Mouse (Mus musculus) spleen, adult 2 months (tissue): Measurements from ENCODE around the gene Prkcb. TPM values are rescaled to one million over a fixed set of nuclear protein-coding genes. Genes with fewer than 3 reads are reported as not detected.

Experiments
- DNase-seq, 2 experiments: peaks; one replicate each; pipeline versions ENCODE4 v3.0.0 to v3.0.0-alpha.2; 2012 to 2021; ENCODE audit warnings: low spot score in 2 of 2, low read depth in 1 of 2
- H3K27ac ChIP-seq: fragments of 200-500 bp; 2 replicates; pipeline ENCODE4 v1.5.1; 2012; ENCODE audit warnings: low read length, inconsistent platforms; ENCODE audit not compliant: insufficient read depth
- H3K27me3 ChIP-seq: fragments of 200-500 bp; 2 replicates; pipeline ENCODE4 v1.6.1; 2012; ENCODE audit warnings: mild to moderate bottlenecking, moderate library complexity, low read length, inconsistent platforms; ENCODE audit not compliant: control insufficient read depth, insufficient read depth
- H3K36me3 ChIP-seq: fragments of 200-500 bp; 2 replicates; pipeline ENCODE4 v1.6.1; 2012; ENCODE audit warnings: mild to moderate bottlenecking, low read length, inconsistent platforms; ENCODE audit not compliant: control insufficient read depth, insufficient read depth
- H3K4me1 ChIP-seq: fragments of 200-500 bp; 2 replicates; pipeline ENCODE4 v1.6.1; 2011; ENCODE audit warnings: inconsistent platforms; ENCODE audit not compliant: control insufficient read depth, insufficient read depth, insufficient read length
- H3K4me3 ChIP-seq: fragments of 200-500 bp; 2 replicates; pipeline ENCODE4 v1.5.1; 2011; ENCODE audit warnings: mild to moderate bottlenecking, inconsistent platforms; ENCODE audit not compliant: insufficient read depth, insufficient read length; ENCODE audit errors: extremely low read depth
- CTCF ChIP-seq: fragments of 200-500 bp; IDR thresholded peaks from 2 replicates; pipeline ENCODE4 v1.5.1; 2011; ENCODE audit warnings: mild to moderate bottlenecking, inconsistent platforms; ENCODE audit not compliant: insufficient read depth, insufficient read length, insufficient replicate concordance; ENCODE audit errors: extremely low read depth
- POLR2A ChIP-seq: fragments of 200-500 bp; IDR thresholded peaks from 2 replicates; pipeline ENCODE4 v1.6.1; 2011; ENCODE audit warnings: low read depth, low read length, inconsistent platforms
- whole genome bisulfite sequencing: fragments of 180-500 bp; shearing (Covaris S2); methylation state at CpG from one replicate; pipeline ENCODE4 v1.1.7; 2018; 5-methylcytosine and 5-hydroxymethylcytosine counted together
- polyA plus RNA-seq: library from polyadenylated mRNA; depleted of rRNA; stranded (reverse); fragments of >200 nt; gene quantifications from 2 replicates; pipeline ENCODE4 v1.2.3, GENCODE M21; 2012

Gene Prkcb
- polyA plus RNA-seq, 1 experiment, result 106 TPM

DNA sequence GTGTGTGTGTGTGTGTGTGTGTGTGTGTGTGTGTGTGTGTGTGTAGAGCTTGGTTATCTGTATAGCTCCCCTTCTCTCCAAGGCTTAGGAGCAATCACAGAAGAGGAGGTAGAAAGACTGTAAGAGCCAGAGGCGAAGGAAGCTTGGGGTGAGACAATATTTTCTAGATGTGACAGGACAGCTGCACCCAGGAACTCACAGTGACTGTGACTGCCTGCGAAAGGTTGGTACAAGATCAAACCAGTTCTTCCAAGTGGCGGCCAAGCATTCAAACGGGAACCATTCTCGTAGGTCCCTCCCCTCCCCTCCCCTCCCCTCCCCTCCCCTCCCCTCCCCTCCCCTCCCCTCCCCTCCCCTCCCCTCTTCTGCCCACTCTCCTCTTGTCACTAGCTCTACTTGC lies 42.6 kb upstream of the Prkcb start:
- Histone ChIP-seq H3K4me3 (no peak overlapping the region), H3K27ac (no peak overlapping the region), H3K4me1 (peaks cover 12% of the 10 kb centered on the region; the same call in 1 of the 2 replicates), H3K36me3 (no peaks in the 10 kb centered on the region), H3K27me3 (no peaks in the 10 kb centered on the region)
- no peak for TF ChIP-seq CTCF
- TF ChIP-seq POLR2A, result no peak
- 33% methylated on average over 5 of the region's 5 CpGs for WGBS
- DNase-seq, result no peak

DNA sequence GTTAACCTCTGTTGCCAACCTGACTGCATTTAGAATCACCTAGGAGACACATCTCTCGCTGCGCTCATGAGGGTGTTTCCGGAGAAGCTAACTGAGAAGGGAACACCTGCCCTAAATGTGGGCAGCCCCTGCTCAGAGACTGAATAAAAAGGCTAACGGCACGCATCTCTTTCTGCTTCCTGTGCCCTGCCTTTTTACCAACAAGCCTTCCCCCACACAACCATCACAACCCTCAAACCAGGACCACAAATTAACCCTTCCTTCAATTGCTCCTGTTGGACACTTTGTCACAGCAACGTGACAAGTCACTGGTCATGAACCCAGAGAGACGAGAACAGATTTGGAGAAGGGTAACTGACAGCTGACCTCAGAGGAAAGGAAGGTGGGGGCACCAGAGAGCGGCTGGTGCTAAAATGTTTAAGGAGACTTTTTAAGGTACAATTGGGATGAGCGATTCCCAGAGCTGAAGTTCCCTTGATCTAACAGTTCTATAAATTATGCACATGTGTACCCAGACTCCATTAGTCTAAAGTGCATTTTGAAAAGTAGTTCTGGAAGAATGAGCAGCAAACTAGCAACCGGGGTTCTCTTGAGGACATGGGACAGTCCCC lies 41.2 kb upstream of the Prkcb start:
- peak in 1 of 2 experiments; percentile 47 for DNase-seq
- TF ChIP-seq POLR2A, result no peak
- TF ChIP-seq CTCF, result no peak
- Histone ChIP-seq H3K27me3 (no peaks in the 10 kb centered on the region), H3K4me1 (peaks cover 12% of the 10 kb centered on the region; the same call in 1 of the 2 replicates), H3K36me3 (no peaks in the 10 kb centered on the region), H3K4me3 (no peak overlapping the region), H3K27ac (peak overlapping the region; percentile 74)
- WGBS, result 31% methylated on average over 10 of the region's 10 CpGs

DNA sequence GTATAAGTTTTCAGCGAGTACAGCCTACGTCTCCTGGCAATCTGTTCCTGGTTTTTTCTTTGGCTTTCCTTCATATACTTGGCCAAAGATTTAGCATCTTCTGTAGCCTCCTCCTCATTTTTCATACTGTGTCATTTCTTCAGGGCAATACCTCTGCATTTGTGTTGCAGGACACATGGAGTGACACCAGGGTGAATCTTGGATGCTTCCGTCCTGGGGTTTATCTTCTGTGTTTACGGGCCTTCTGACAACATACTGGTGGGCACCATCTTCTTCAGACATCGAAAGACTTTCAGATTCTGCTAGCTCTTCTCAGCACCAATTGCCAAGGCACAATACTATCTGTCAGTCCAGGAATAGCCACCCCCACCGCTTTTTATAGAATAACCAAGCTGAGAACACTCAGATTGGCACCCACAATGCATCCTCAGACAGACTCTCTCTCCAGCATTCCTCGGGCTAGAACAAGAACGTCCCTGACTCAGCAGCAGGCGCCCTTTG lies 39.2 kb upstream of the Prkcb start:
- WGBS, result 92% methylated on average over 9 of the region's 9 CpGs
- H3K4me3 ChIP-seq, result no peak overlapping the region
- no peak for TF ChIP-seq CTCF
- no peak for TF ChIP-seq POLR2A

DNA sequence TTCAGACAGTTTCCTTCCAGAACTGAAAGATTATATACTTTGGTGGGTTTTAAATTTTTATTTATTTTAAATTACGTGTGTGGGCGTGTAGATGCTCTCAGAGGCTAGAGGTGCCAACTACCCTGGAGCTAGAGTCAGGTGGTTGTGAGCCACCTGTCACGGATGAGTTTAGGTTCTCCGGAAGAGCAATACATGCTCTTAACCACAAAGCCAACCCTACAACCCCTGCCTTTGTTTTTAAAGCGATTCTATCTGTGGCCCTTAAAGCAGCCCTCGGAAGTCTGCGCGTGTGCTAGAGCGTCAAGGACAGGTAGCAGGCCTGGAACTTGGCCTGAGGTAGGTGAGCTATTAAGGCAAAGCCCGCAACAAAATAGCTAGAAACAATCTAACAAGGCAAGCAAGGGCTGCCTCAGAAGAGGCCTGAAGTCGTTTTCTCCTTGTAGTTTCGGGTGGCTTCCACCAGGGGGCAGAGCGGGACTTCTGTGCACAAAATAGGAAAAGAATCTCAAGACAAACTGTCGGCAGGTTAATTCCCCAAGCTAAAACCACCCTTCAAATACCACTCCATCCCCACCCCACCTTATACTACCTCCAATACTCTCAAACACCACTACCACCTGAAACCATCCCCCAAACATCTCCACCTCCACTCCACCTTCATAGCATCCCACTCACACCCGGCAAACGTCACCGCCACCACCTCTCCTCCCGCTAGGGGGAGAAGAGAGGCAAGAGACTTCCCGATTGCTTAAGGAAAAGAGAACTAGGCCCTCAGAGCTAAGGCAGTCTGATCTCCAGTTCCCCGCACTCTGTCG lies 37.1 kb upstream of the Prkcb start:
- WGBS, result 14% methylated on average over 21 of the region's 21 CpGs

More for the DNA sequence above, 39.2 kb upstream of the Prkcb start:
- DNase-seq, result no peak
- no peaks in the 10 kb centered on the region for H3K27me3 ChIP-seq
- H3K27ac ChIP-seq, result no peak overlapping the region
- H3K36me3 ChIP-seq, result no peaks in the 10 kb centered on the region
- peaks cover 12% of the 10 kb centered on the region; the same call in 1 of the 2 replicates for H3K4me1 ChIP-seq

DNA sequence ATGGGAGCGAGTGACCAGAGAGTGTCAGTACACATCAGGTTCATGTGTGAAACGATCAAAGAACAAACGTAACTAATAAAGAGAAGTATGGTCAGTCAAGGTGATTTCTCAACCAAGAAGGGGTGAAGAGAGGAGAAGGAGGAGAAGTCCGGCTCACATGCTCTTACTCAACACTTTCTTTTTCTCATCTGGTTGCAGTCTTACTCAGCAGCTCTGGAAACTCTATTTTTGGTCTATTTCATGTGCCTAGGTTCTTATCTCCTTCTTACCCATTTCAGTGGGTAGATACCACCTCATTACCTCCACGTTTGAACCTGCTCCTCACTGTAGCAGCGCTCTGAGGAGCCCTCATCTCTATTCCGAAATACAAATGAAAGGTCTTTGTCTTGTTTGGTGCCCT lies 31.8 kb upstream of the Prkcb start:
- Histone ChIP-seq H3K27ac (no peak overlapping the region), H3K4me1 (peaks cover 16% of the 10 kb centered on the region; the same call in 1 of the 2 replicates), H3K4me3 (no peak overlapping the region), H3K27me3 (no peaks in the 10 kb centered on the region), H3K36me3 (no peaks in the 10 kb centered on the region)
- WGBS, result 64% methylated on average over 7 of the region's 7 CpGs
- DNase-seq, result no peak
- TF ChIP-seq CTCF (no peak), POLR2A (no peak)

More for the DNA sequence above, 37.1 kb upstream of the Prkcb start:
- Histone ChIP-seq H3K4me3 (no peak overlapping the region), H3K4me1 (peaks cover 12% of the 10 kb centered on the region; the same call in 1 of the 2 replicates), H3K27ac (peak overlapping the region; percentile 67), H3K36me3 (no peaks in the 10 kb centered on the region), H3K27me3 (no peaks in the 10 kb centered on the region)
- peak; percentile 74 to 79 for DNase-seq
- TF ChIP-seq POLR2A (no peak), CTCF (peak; percentile 69; the same call in 1 of the 2 replicates)

DNA sequence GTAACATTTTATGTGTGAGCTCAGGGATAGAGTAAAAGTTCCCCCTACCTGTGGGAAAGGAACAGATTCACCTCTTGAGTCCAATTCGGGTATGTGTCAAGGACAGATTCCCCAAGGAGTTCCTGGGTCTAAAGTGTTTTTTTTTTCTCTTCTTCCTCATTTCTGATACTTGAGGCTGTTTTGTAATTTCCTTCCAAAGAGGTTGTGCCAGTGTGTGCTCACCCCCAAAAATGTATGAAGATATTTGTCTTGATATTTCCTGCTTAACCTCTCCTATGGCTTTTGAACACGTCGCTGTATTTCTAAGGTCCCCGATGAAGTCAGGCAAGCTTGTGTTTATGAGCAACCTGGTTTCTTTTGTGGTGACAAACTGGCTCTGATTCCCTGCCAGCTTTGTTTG lies 30.0 kb upstream of the Prkcb start:
- no peak for TF ChIP-seq POLR2A
- TF ChIP-seq CTCF, result no peak
- H3K36me3 ChIP-seq, result no peaks in the 10 kb centered on the region
- H3K27me3 ChIP-seq, result no peaks in the 10 kb centered on the region
- DNase-seq, result no peak
- WGBS, result 33% methylated on average over 4 of the region's 4 CpGs
- no peak overlapping the region for H3K4me3 ChIP-seq
- H3K27ac ChIP-seq, result peak overlapping the region; percentile 70
- peaks cover 16% of the 10 kb centered on the region; the same call in 1 of the 2 replicates for H3K4me1 ChIP-seq

DNA sequence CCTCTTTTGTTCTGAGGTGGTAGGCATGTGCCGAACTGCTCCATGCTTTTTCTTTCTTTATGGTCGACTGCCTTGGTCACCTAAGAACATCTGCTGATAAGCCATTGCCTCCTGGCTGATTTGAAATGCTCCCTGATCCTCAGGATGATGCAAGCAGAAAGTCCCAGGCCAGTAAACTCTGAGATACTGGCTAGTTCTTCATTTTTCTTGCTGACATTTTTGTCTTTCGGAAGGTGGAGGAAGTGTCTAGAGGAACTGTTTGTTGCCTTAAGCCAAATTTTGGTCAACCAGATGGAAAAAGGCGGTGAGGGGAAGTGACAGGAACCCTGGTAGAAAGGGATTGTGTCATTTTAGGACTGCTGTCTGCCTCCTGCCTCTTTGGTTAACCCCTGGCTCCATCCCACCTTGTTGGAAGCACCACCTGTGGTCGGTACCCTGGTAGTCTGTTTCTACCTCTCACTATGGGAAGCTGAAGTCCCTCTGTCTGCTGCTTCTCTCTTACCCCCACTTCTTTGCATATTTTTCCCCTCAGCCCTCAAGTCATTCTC lies 28.4 kb upstream of the Prkcb start:
- Histone ChIP-seq H3K4me3 (no peak overlapping the region), H3K27ac (peak overlapping the region; percentile 96), H3K27me3 (no peaks in the 10 kb centered on the region), H3K36me3 (no peaks in the 10 kb centered on the region), H3K4me1 (peaks cover 16% of the 10 kb centered on the region; the same call in 1 of the 2 replicates)
- 41% methylated on average over 5 of the region's 5 CpGs for WGBS
- peak in 1 of 2 experiments; percentile 28 for DNase-seq
- no peak for TF ChIP-seq POLR2A
- no peak for TF ChIP-seq CTCF
